Mouse (Mus musculus) embryonic facial prominence, embryonic 12.5 days (tissue): Measurements from ENCODE around the gene Hmgn1. TPM values are rescaled to one million over a fixed set of nuclear protein-coding genes. Genes with fewer than 3 reads are reported as not detected.

ENCODE experiments used
- ATAC-seq: fragments of 200-750 bp; cut with Nextera tagmentation; 2 replicates; pipeline ENCODE4 v1.8.0; 2017; ENCODE audit not compliant: insufficient number of reproducible peaks, insufficient read depth, low FRiP score, low TSS enrichment
- H3K27ac ChIP-seq: fragments of 300-500 bp; sonication (generic); 2 replicates; pipeline ENCODE4 v1.5.1; 2016; ENCODE audit warnings: mild to moderate bottlenecking
- H3K27me3 ChIP-seq: fragments of 300-500 bp; sonication (generic); 2 replicates; pipeline ENCODE4 v1.6.1; 2016; ENCODE audit warnings: mild to moderate bottlenecking, moderate library complexity
- H3K36me3 ChIP-seq: fragments of 300-500 bp; sonication (generic); 2 replicates; pipeline ENCODE4 v1.6.1; 2016; ENCODE audit warnings: mild to moderate bottlenecking
- H3K4me1 ChIP-seq: fragments of 300-500 bp; sonication (generic); 2 replicates; pipeline ENCODE4 v1.6.1; 2016
- H3K4me2 ChIP-seq: fragments of 300-500 bp; sonication (generic); replicated peaks from 2 replicates; pipeline ENCODE4 v1.6.1; 2016; ENCODE audit warnings: mild to moderate bottlenecking, moderate library complexity
- H3K4me3 ChIP-seq: fragments of 300-500 bp; sonication (generic); 2 replicates; pipeline ENCODE4 v1.5.1; 2016; ENCODE audit warnings: mild to moderate bottlenecking
- H3K9ac ChIP-seq: fragments of 300-500 bp; sonication (generic); 2 replicates; pipeline ENCODE4 v1.6.1; 2016; ENCODE audit warnings: mild to moderate bottlenecking, moderate library complexity
- H3K9me3 ChIP-seq: fragments of 300-500 bp; sonication (generic); 2 replicates; pipeline ENCODE4 v1.6.1; 2016; ENCODE audit warnings: mild to moderate bottlenecking, moderate library complexity
- WGBS: fragments of 180-500 bp; shearing (Covaris S2); methylation state at CpG from one replicate; pipeline ENCODE4 v1.1.7; 2016; 5-methylcytosine and 5-hydroxymethylcytosine counted together
- polyA plus RNA-seq: library from polyadenylated mRNA; unstranded; fragments of >200 nt; fragmentation: Nextera tagmentation; extraction: Ambion mirVana; gene quantifications from 2 replicates; pipeline ENCODE4 v1.2.1, GENCODE M21; 2016

Gene Hmgn1
- polyA plus RNA-seq: 819 and 885 TPM in 2 replicates

DNA sequence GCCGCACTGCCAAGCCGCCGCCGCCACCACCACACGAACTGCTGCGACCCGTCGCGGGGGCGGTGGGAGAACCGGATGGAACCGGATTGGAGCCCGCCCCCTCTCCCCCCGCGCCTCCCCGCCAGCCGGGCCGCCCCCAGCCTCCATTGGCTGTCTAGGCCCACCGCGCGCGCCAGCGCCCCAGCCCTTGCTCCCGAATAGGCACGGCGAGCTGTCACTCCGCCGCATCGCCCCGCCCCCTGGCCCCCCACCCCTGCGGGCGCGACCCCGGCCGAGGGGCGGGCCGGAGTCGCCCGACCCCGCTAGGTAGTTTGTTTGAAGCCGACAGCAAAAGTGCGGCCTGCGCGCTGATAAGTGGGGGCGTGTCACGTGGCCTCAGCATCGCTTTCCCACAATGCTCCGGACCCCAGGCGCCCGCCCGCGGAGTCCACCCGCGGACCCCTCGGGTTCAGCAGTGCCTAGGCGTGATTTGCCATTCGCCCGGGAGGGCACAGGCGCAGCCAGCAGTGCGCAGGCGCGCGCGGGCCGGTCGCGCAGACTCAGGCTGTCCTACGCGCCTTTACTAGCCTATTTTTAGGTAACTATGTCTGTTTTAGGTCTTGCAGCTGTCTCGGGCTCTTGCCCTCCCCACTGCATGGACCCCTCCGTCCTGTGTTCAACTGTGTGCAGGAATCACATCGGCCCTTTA lies at the start of gene Hmgn1:
Hmgn1 (minus strand) TSS at position 73 of the 688 bp plus-strand sequence.
- H3K9me3 ChIP-seq: no peaks in the 10 kb centered on the region
- H3K27me3 ChIP-seq: no peaks in the 10 kb centered on the region
- peak within 1 kb of the TSS; percentile 97 for H3K9ac ChIP-seq
- ATAC-seq: peak; percentile 97
- peak within 1 kb of the TSS; percentile 85 for H3K4me2 ChIP-seq
- H3K36me3 ChIP-seq: peaks cover 33% of the 10 kb centered on the region
- WGBS: under 1% methylated on average over 52 of the region's 72 CpGs
- H3K4me3 ChIP-seq: peak within 1 kb of the TSS; percentile 91
- H3K4me1 ChIP-seq: peaks cover 15% of the 10 kb centered on the region
- H3K27ac ChIP-seq: peak within 1 kb of the TSS; percentile 98

DNA sequence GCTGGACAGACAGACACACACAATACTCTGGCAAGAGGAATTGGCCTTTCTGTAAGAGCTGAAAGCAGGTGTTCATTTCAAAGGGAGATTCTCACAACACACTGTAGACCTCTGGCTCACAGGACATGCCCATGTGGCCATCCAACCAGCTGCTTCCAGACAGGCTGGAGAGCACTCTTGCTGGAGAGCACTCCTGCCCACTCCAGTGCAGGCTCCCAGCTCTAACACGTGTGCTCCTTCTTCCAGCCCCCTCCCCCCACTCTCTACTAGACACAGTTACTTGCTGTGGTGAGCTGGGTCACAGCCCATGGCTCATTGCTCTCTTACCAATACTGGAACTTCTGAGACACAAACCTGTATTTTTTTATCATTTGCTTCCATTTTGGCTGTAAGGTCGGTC lies 47.9 kb upstream of the Hmgn1 start:
- no peaks in the 10 kb centered on the region for H3K9me3 ChIP-seq
- H3K4me1 ChIP-seq: 0 out of 2 replicates have a peak, but pooled peaks cover 6% of the 10 kb centered on the region
- H3K4me3 ChIP-seq: no peak overlapping the region
- no peak overlapping the region for H3K4me2 ChIP-seq
- WGBS: 43% methylated on average over 2 of the region's 2 CpGs
- no peaks in the 10 kb centered on the region for H3K27me3 ChIP-seq
- no peak overlapping the region for H3K9ac ChIP-seq
- H3K27ac ChIP-seq: no peak overlapping the region
- no peaks in the 10 kb centered on the region for H3K36me3 ChIP-seq
- ATAC-seq: peak; percentile 58; the same call in 1 of the 2 replicates

DNA sequence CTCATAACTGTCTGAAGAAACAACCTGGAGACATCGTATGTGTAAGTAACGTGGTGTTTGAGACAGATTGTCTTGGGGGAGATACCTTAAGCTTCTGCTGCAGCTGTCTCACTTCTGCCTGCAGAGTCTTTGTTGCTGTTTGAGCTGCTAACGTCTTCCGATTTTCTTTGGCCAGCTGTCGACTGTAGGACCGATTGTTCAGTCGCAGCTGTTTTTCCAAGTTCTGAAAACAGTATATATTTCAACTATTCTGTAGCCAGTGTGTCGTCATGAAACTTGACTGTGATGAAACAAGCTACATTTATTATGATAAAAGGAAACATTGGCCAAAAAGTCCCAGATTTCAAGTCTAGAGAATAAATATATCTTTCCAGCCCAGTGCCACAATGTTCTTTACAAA lies 46.1 kb upstream of the Hmgn1 start:
- 0 out of 2 replicates have a peak, but pooled peaks cover 6% of the 10 kb centered on the region for H3K4me1 ChIP-seq

DNA sequence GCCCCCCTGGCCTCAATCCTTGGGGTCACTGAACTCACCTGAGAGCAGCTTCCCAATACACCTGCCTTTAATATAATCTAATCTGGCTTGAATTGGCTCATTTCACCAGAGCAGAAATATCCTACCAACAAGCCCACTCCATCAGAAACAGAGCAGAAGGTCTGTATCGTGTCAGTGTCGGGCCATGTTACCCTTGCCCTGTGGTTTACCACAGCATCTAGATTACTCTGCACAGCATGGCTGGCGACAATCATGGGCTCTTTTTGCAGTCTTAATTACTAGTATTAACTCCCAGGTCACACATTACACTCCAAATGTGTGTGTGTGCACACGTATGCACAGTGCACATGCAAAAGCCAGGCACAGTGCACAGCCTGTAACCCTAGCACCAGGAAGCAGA lies 41.3 kb upstream of the Hmgn1 start:
- no peaks in the 10 kb centered on the region for H3K27me3 ChIP-seq
- ATAC-seq: no peak
- H3K9me3 ChIP-seq: no peaks in the 10 kb centered on the region
- no peak overlapping the region for H3K4me3 ChIP-seq
- no peak overlapping the region for H3K9ac ChIP-seq
- WGBS: 77% methylated on average over 4 of the region's 4 CpGs
- H3K4me1 ChIP-seq: no peaks in the 10 kb centered on the region
- H3K4me2 ChIP-seq: no peak overlapping the region
- no peak overlapping the region for H3K27ac ChIP-seq
- no peaks in the 10 kb centered on the region for H3K36me3 ChIP-seq

More for the DNA sequence above, 46.1 kb upstream of the Hmgn1 start:
- H3K27me3 ChIP-seq: no peaks in the 10 kb centered on the region
- no peaks in the 10 kb centered on the region for H3K36me3 ChIP-seq
- WGBS: 79% methylated on average over 8 of the region's 8 CpGs
- no peak overlapping the region for H3K27ac ChIP-seq
- no peak overlapping the region for H3K4me3 ChIP-seq
- H3K9ac ChIP-seq: no peak overlapping the region
- no peaks in the 10 kb centered on the region for H3K9me3 ChIP-seq
- H3K4me2 ChIP-seq: no peak overlapping the region
- no peak for ATAC-seq

DNA sequence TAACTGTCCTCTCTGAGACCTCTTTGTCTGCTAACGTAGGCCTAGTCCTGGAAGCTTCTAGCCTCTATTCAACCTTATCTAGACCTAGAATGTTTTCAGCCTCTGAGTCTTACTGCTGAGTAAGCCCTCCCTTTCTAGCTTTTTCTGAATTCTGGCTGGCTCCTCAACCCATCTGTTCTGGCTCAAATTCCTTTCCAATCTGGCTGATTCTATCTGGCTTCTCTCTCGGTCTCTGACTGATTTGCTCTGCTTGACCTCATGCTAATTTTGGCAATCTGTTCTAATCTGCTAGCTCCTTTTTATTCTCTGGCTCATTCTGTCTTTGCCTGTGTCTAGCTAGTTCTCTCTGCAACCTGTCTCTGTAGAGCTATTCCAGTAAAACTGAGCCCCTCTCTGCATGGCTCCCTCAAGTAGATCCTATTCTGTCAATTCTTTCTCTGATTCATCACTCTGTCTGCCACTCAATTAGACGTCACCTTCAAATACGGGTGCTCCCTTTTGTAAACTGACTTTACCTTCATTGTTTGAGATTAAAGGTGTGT lies 38.3 kb upstream of the Hmgn1 start:
- WGBS: 77% methylated on average over 4 of the region's 4 CpGs
- Histone ChIP-seq H3K4me3 (no peak overlapping the region), H3K27me3 (no peaks in the 10 kb centered on the region), H3K36me3 (no peaks in the 10 kb centered on the region), H3K9me3 (no peaks in the 10 kb centered on the region), H3K4me2 (no peak overlapping the region), H3K27ac (no peak overlapping the region), H3K9ac (no peak overlapping the region), H3K4me1 (no peaks in the 10 kb centered on the region)
- no peak for ATAC-seq

DNA sequence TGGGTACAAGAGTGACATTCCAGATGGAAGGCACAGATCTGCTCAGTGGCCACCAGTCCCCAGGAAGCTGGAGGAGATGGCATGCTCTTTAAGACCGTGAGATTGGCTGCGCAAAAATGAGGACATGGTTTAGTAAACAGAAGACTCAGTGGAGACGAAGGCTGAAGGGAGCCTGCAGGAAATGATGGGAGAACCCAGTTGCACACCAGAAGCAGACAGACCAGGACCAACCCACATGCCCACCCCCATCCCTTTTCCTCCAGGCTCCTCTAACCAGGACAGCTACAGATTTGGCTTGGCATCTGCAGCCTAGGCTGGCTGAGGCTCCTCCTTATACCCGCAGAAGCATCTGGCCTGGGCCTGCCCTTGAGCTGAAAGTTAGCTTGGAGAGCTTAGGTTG lies 33.8 kb upstream of the Hmgn1 start:
- Histone ChIP-seq H3K4me3 (no peak overlapping the region), H3K4me1 (peaks cover 7% of the 10 kb centered on the region), H3K27ac (no peak overlapping the region), H3K27me3 (no peaks in the 10 kb centered on the region), H3K9me3 (no peaks in the 10 kb centered on the region), H3K4me2 (no peak overlapping the region), H3K9ac (no peak overlapping the region), H3K36me3 (no peaks in the 10 kb centered on the region)
- ATAC-seq: no peak
- 88% methylated on average over 4 of the region's 4 CpGs for WGBS

DNA sequence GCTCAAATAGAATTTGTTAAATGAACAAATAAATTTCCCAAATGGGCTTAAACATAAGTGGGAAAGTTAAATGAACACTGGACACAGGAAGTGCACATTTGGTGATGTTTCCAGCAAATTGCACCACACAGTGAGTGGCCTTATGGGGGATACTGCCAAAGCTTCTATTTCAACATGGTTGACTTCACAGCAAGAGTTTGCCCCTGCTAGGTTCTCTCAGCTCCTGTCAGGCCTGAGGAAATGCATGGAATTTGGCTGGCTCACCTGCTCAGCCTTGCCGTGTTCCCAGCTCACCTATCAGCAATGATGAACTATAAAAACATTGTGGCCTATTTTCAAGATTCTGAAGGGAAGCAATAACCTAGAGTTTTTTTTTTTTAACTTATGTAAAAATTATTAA lies 33.4 kb upstream of the Hmgn1 start:
- H3K4me3 ChIP-seq: no peak overlapping the region
- WGBS: 88% methylated on average over 1 of the region's 1 CpGs
- no peak for ATAC-seq
- H3K9ac ChIP-seq: no peak overlapping the region
- H3K4me2 ChIP-seq: no peak overlapping the region
- no peaks in the 10 kb centered on the region for H3K9me3 ChIP-seq
- H3K4me1 ChIP-seq: peaks cover 7% of the 10 kb centered on the region
- H3K27ac ChIP-seq: no peak overlapping the region
- H3K36me3 ChIP-seq: peaks cover 2% of the 10 kb centered on the region
- no peaks in the 10 kb centered on the region for H3K27me3 ChIP-seq

DNA sequence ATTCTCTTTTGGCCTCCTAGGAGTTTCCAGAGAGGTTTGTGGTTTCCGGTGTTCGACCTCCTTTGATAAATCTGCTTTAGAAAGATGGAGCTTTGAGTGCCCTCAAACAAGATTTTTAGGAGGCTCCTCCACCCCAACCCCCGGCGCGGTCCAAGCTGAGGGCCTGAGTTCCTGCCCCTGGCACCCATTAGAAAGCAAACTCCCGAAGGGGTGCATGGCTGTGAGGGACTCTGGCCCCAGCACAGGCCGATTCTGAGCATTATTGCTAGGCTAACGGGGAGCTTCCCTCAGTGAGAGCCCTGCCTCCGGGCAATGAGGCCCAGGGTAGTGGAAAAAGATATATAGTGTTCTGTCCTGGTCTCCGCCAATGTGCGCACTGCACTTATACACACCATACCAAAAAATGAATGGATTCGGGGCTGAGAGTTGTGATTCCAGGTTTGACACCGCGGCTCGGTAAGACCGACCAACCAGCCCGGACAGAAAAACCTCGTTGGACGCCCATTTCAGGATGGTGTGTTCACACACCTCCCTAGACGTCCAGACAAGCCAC lies 32.3 kb upstream of the Hmgn1 start:
- WGBS: 80% methylated on average over 20 of the region's 20 CpGs
- peaks cover 7% of the 10 kb centered on the region for H3K4me1 ChIP-seq
- peak overlapping the region; percentile 87 for H3K9ac ChIP-seq
- peaks cover 13% of the 10 kb centered on the region for H3K36me3 ChIP-seq
- no peak for ATAC-seq
- peak overlapping the region; percentile 83 for H3K27ac ChIP-seq
- H3K4me3 ChIP-seq: peak overlapping the region; percentile 54
- H3K9me3 ChIP-seq: no peaks in the 10 kb centered on the region
- H3K27me3 ChIP-seq: no peaks in the 10 kb centered on the region
- H3K4me2 ChIP-seq: peak overlapping the region; percentile 98

DNA sequence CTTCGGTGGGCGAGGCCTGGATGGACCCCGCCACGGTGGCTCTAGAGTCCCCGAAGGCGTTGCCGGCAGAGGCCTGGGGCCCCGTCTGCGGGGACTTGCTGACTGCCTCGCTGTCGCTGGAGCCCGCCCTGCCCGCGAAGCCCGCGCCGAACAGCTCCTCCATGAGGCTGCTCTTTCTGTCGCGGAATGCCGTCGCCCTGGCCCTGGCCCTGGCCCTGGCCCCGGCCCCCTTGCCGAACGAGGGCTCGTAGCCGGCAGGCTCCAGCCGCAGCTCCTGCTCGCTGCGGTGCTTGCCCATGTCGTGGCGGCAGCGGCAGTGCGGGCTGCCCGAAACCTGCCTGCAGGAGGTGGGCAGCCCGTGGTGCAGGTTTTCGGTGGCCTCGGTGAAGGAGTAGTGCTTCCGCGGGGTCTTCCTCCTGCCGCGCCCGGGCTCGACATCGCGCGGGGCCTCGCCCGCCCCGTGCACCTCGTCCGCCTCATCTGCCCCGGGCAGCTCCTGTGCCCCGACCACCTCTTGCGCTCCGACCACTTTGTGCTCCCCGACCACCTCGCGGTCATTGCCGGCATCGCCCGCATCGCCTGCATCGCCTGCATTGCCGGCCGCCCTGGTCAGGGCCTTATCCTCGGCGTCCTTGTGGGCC lies 31.7 kb upstream of the Hmgn1 start:
- no peaks in the 10 kb centered on the region for H3K27me3 ChIP-seq
- 1% methylated on average over 67 of the region's 67 CpGs for WGBS
- no peaks in the 10 kb centered on the region for H3K9me3 ChIP-seq
- H3K4me3 ChIP-seq: peak overlapping the region; percentile 54
- peak overlapping the region; percentile 98 for H3K4me2 ChIP-seq
- peak overlapping the region; percentile 87 for H3K9ac ChIP-seq
- H3K27ac ChIP-seq: peak overlapping the region; percentile 83
- ATAC-seq: peak; percentile 53
- peaks cover 7% of the 10 kb centered on the region for H3K4me1 ChIP-seq
- peaks cover 13% of the 10 kb centered on the region for H3K36me3 ChIP-seq

DNA sequence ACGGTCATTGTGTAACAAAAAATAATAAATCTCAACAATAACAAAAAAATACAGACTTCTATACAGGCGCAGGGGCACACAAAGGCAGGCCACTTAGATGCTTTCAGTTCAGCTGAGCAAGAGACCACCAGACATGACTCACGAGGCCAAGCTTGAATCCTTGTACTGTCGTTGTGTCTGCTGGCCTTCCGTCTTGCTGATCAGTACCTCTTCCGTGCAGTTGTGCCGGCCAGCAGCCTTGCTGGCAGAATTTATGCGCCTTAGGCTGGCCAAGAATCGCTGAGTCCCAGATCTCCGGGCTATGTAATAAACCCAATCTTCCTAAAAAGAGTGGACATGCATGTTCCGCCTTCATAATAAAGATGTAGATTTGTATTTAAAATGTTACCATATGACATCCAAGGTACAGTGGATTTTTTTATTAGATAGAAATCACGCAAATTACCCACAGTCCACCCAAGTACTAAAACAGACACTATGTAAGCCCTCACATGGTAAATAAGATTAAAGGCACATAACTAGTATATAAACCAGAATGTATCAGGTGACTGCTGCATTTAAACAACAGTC lies 31.1 kb upstream of the Hmgn1 start:
- H3K36me3 ChIP-seq: peaks cover 18% of the 10 kb centered on the region
- peak overlapping the region; percentile 87 for H3K9ac ChIP-seq
- H3K27ac ChIP-seq: peak overlapping the region; percentile 83; the same call in 1 of the 2 replicates
- ATAC-seq: no peak
- H3K4me1 ChIP-seq: peaks cover 7% of the 10 kb centered on the region
- H3K4me2 ChIP-seq: peak overlapping the region; percentile 98
- peak overlapping the region; percentile 54 for H3K4me3 ChIP-seq
- WGBS: 50% methylated on average over 12 of the region's 12 CpGs
- no peaks in the 10 kb centered on the region for H3K27me3 ChIP-seq
- H3K9me3 ChIP-seq: no peaks in the 10 kb centered on the region

DNA sequence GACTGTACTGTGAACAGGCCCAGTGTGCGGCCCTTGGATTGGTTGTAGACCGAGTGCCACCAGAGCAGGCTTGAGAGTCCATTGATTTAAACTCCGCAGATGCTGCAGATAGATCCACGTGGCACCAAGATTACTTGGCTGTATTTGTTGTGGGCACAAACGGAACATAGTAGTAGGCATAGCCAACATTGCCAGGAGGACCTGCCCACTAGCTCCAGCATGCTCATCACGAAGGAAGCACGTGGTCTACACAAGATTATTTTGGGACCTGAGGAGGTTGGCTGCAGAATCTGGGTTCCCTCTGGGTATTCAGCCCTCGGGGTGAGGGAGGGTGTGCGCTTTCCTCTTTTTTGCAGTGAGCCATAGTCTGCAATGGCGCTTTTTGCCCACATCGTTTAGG lies 29.6 kb upstream of the Hmgn1 start:
- H3K9ac ChIP-seq: no peak overlapping the region
- no peaks in the 10 kb centered on the region for H3K9me3 ChIP-seq
- no peak overlapping the region for H3K27ac ChIP-seq
- peaks cover 7% of the 10 kb centered on the region for H3K4me1 ChIP-seq
- 90% methylated on average over 11 of the region's 11 CpGs for WGBS
- no peak overlapping the region for H3K4me2 ChIP-seq
- H3K4me3 ChIP-seq: no peak overlapping the region
- no peaks in the 10 kb centered on the region for H3K27me3 ChIP-seq
- no peak for ATAC-seq
- peaks cover 32% of the 10 kb centered on the region for H3K36me3 ChIP-seq
